Mouse (Mus musculus): ENCODE measurements around the gene Gm42715. TPM values are rescaled to one million over a fixed set of nuclear protein-coding genes. Genes with fewer than 3 reads are reported as not detected.

Gm42715 gene
- 6.0 and 6.3 TPM in 2 replicates for polyA plus RNA-seq (2015; fragmentation: Nextera tagmentation; extraction: Ambion mirVana)

DNA sequence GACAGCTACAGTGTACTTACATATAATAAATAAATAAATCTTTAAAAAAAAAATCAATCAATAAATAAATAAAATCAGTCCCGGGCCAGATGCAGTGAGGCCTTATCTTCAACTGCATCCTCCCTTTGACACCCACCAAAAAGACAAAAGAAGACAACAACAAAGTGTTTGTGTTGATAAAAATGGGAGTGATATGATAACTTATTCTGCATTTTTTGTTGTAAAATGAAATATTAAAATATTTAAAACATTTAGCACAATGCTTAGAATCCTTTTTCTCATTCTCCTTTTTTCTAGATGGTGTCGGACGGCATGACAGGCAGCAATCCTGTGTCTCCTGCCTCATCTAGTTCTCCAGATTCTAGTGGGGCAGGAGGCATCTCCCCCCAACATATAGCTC is at the start of gene Gm42715:
TSS of gene Gm42715 (plus strand) at position 301 of the 400 bp plus-strand sequence.

DNA sequence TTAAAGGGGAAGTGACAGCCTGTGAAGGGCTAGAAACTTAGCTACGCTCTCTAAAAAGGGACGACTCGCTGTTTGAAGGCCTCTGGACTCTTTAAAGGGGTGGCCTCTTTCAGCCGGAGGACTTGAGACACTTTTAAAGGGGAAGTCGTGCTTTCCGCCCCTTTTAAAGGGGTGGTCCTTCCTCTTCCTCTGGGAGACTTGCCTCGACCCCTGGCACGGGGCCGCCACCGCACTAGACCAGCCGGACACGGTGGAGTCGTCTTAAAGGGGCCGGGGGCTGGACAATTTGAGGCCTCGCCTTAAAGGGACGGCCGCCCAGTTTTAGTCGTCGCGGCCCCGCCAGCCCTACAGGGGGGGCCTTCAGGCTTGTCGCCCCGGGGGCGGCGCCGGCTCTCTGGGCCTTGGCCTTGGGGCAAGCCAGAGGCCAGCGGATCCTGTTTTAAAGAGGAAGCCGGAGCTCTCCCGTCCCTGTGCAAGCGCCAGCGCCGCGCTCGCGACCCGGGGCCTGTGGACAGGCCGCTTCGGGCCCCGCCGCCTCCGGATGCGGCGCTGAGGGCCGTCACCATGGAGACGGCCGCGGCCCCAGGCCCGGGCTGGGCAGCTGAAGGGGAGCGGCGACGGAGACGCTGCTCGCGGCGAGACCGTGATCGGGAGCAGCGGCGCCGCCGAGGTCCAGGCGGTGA is 40.6 kb upstream of the Gm42715 start, which contains the start of gene Fbrs:
TSS of gene Fbrs (plus strand) at position 565 of the 683 bp plus-strand sequence.

DNA sequence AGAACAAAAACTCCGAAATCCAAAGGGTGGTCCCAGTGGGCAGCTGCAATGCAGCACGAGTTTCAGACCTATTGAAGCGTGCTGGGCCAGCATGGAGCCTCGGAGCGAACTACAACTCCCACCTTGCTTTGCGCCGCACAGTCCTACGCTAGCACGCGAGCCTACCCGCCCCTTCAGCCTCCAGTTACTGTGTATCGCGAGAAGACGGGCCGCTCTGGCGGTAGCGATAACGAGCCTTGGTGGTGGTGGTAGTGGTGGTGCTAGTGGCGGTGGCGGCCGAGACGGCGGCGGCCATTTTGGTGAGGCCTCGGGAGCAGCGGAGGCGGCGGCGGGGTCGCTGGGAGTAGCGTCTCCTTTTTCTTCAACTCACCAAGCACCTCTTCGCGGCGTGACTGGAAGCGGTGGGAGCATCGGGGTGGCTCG is 7.6 kb upstream of the Gm42715 start, which contains the start of gene Srcap:
TSS of gene Srcap (plus strand) at position 176 of the 423 bp plus-strand sequence.

DNA sequence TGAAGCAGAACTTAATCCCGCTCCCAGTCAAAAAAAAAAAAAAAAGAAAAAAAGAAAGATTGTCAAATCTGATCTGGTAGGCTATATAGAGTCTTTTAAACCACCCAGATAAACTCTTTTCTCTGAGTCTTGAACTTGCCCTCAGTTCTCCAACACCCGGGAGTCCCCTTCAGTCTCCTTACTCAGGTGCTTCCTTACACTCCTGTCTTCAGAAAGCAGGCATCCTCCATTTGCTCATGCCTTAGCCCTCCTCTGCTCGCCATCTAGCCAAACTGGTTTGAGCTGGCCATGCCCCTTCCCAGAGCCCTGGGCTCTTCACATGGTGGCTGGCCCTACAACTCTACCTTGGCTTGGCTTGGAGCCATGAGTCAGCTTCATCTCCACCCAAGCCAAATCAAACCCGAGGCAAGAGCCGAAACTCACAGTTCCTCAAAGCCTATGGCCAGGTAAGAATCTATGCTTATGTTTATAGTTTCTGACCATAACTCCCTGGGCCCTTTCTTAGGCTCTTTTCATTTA is 42.0 kb downstream of the Gm42715 start, which contains the start of gene Tmem265:
TSS of gene Tmem265 (plus strand) at position 51 of the 519 bp plus-strand sequence.

DNA sequence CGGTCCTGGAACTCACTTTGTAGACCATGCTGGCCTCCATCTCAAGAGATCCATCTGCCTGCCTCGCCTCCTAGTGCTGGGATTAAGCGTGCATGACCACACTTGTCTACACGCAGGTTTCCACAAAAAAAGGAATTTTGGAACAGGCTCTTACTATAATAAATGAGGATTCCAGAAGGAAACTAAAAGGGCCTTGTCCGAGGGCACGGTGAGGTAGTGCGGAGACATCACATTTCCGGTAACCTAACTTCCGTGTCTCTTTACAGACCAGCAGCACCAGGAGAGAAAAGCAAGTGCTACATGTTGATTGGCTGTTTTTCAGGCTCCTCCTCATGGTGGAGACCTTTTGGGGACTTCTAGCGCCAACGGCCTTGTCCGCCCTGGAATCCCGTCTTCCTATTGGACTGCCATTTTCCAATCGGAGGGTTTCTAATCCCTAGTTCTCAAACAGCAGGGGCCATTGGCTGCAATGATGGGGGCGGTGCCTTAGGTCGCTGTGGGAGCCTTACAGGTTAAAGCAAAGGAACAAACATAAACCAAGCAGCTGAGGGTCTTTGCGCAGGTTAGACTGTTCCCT is 53.6 kb downstream of the Gm42715 start, which contains the start of gene Phkg2:
TSS of gene Phkg2 (plus strand) at position 446 of the 577 bp plus-strand sequence.

DNA sequence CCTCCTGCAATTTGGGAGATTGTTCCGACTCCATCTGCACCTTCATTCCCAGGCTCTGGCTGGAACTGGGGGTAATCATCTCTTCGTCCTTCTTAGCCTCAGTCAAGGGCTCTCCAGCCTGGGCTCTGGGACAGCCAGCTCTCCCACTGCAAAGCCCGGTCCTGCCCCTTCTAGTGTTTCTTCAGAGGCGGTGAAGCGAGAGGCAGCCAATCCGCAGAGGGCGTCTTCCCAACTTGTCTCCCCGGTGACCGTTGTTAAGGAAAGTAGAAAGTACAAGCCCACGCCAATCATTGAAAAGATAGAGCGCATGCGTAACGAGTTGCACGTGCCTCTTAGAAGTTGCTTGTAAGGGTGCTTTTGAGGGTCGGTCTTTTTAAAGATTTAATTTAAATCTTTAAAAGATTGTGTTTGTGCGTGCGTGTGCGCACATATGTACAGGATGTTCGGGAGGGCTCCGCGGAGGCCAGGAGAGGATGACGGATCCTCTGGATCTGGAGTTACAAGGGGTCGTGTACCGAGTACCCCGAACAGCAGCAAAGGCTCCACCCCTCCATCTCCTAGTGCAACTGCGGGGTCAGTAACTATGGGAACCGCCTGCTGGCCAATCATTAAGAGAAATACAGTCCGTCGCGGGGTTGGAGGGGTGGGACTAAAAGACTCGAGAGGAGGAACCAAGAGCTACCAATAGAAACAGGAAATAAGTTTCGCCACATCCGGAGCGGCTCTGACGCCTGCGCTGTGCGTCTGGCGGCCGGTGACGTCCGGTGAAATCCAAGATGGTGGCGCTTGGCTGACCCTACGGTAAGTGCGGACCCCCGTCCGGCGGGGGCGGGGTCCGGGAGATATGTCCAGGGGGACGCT is 68.9 kb downstream of the Gm42715 start, which contains the start of the genes Ccdc189 and Rnf40:
TSS of gene Ccdc189 (minus strand) at position 585 of the 861 bp plus-strand sequence.
TSS of gene Rnf40 (plus strand) at position 757 of the 861 bp plus-strand sequence.

DNA sequence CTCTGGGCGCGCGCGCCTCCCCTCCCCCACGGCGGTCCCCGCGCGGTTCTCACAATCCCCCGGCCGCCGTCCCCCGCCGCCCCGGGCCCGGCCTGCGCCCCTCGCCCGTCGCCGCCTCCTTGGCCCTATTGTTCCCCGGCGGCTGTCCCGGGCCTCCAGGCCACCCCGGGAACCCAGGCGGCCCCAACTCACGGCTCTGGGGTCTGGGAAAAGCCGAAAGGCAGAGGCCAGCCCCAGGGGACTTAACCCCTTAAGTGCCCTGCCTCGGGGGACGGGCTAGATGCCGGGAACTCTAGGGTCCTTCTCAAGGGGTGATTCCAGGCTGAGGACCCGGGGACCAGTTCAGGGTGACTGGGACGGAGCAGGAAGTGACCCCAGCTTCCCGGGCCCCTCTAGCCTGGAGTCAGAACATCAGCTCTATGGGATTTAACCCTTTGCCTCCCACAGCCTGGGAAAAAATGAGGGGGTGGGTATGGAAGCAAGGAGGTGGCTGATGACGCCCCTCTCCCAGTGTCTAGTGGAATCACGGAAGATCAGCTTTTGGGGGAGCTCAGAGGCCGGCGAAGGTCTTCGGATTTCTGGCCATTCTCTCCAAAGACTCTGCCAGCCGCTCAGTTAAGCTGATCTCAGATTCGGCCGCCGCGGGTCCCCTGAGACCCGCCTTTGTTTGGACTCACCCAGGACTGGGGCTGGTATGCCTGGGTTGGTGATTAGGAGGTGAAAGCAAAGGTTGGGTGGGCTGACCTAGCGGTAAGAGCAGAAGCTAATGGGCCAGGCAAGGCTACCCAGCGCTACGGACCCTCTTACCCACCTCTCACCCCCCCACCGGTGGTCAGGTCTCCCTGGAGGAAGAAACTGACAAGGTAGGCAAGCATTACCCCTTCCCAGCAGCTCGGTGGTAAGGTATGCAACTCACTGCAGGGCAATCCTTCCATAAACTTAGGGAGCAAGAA is 95.8 kb downstream of the Gm42715 start, which contains the start of gene Zfp629:
TSS of gene Zfp629 (minus strand) at position 907 of the 953 bp plus-strand sequence.

Small RNAs within 50 kb of the gene (microRNA-seq; reads per million reads assigned to microRNA genes)
- not detected for gene Gm47278
- not detected for gene Mir7060

Other genes starting within 250 kb of the Gm42715 start
- gene Sephs2, start 245.5 kb upstream of the Gm42715 start, polyA plus RNA-seq (2015; fragmentation: Nextera tagmentation; extraction: Ambion mirVana), result 41.8 and 42.9 TPM in 2 replicates
- 0.49 and 1.5 TPM in 2 replicates for gene Itgal, start 223.3 kb upstream of the Gm42715 start, polyA plus RNA-seq (2015; fragmentation: Nextera tagmentation; extraction: Ambion mirVana)
- 8.6 and 9.7 TPM in 2 replicates for gene Zfp768, start 174.0 kb upstream of the Gm42715 start, polyA plus RNA-seq (2015; fragmentation: Nextera tagmentation; extraction: Ambion mirVana)
- 5.0 and 5.6 TPM in 2 replicates for gene Zfp747, start 143.5 kb upstream of the Gm42715 start, polyA plus RNA-seq (2015; fragmentation: Nextera tagmentation; extraction: Ambion mirVana)
- 3.3 and 3.5 TPM in 2 replicates for gene 9130019O22Rik, start 132.4 kb upstream of the Gm42715 start, polyA plus RNA-seq (2015; fragmentation: Nextera tagmentation; extraction: Ambion mirVana)
- 3.7 and 4.1 TPM in 2 replicates for gene E430018J23Rik, start 126.0 kb upstream of the Gm42715 start, polyA plus RNA-seq (2015; fragmentation: Nextera tagmentation; extraction: Ambion mirVana)
- 5.0 and 5.3 TPM in 2 replicates for gene Zfp764, start 112.8 kb upstream of the Gm42715 start, polyA plus RNA-seq (2015; fragmentation: Nextera tagmentation; extraction: Ambion mirVana)
- 15.9 and 16.3 TPM in 2 replicates for gene Zfp688, start 97.5 kb upstream of the Gm42715 start, polyA plus RNA-seq (2015; fragmentation: Nextera tagmentation; extraction: Ambion mirVana)
- gene Zfp689, start 70.4 kb upstream of the Gm42715 start, polyA plus RNA-seq (2015; fragmentation: Nextera tagmentation; extraction: Ambion mirVana), result 2.7 and 2.8 TPM in 2 replicates
- 40.2 and 41.9 TPM in 2 replicates for gene Prr14, start 60.0 kb upstream of the Gm42715 start, polyA plus RNA-seq (2015; fragmentation: Nextera tagmentation; extraction: Ambion mirVana)
- gene Fbrs, start 40.4 kb upstream of the Gm42715 start, polyA plus RNA-seq (2015; fragmentation: Nextera tagmentation; extraction: Ambion mirVana), result 6.4 and 8.7 TPM in 2 replicates
- 20.0 and 20.5 TPM in 2 replicates for gene Srcap, start 7.6 kb upstream of the Gm42715 start, polyA plus RNA-seq (2015; fragmentation: Nextera tagmentation; extraction: Ambion mirVana)
- gene Tmem265, start 41.8 kb downstream of the Gm42715 start, polyA plus RNA-seq (2015; fragmentation: Nextera tagmentation; extraction: Ambion mirVana), result 6.1 and 7.4 TPM in 2 replicates
- gene Phkg2, start 53.8 kb downstream of the Gm42715 start, polyA plus RNA-seq (2015; fragmentation: Nextera tagmentation; extraction: Ambion mirVana), result 23.7 and 25.8 TPM in 2 replicates
- 2.7 and 4.4 TPM in 2 replicates for gene Ccdc189, start 69.0 kb downstream of the Gm42715 start, polyA plus RNA-seq (2015; fragmentation: Nextera tagmentation; extraction: Ambion mirVana)
- 18.1 and 21.6 TPM in 2 replicates for gene Rnf40, start 69.2 kb downstream of the Gm42715 start, polyA plus RNA-seq (2015; fragmentation: Nextera tagmentation; extraction: Ambion mirVana)
- 2.9 and 3.5 TPM in 2 replicates for gene Zfp629, start 96.2 kb downstream of the Gm42715 start, polyA plus RNA-seq (2015; fragmentation: Nextera tagmentation; extraction: Ambion mirVana)
- 31.0 and 37.4 TPM in 2 replicates for gene Bcl7c, start 189.3 kb downstream of the Gm42715 start, polyA plus RNA-seq (2015; fragmentation: Nextera tagmentation; extraction: Ambion mirVana)
- 5.9 and 6.1 TPM in 2 replicates for gene Ctf1, start 193.2 kb downstream of the Gm42715 start, polyA plus RNA-seq (2015; fragmentation: Nextera tagmentation; extraction: Ambion mirVana)
- 0.12 TPM in 1 of 2 replicates, not detected in the other for gene Ctf2, start 212.6 kb downstream of the Gm42715 start, polyA plus RNA-seq (2015; fragmentation: Nextera tagmentation; extraction: Ambion mirVana)
- gene Fbxl19, start 225.0 kb downstream of the Gm42715 start, polyA plus RNA-seq (2015; fragmentation: Nextera tagmentation; extraction: Ambion mirVana), result 1.1 and 1.4 TPM in 2 replicates

All from urinary bladder, postnatal 0 days (tissue).